Mouse (Mus musculus): ENCODE results near the gene Nrip2.
A peak's percentile ranks its signal among the peaks of the same experiment; 100 is the strongest.

Nrip2 gene

DNA sequence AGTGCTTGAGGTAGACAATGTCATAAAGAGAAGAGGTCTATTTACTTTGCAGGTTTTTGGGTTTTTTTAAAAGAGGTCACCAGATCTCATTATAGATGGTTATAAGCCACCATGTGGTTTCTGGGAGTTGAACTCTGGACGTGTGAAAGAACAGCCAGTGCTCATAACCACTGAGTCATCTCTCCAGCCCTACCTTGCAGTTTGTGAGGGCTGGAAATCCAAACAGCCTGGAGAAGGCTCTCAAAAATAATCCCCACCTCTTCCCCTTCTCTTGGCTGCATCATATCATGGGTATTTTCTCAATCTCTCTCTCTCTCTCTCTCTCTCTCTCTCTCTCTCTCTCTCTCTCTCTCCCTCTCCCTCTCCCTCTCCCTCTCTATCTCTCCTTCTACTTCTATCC, 8.4 kb upstream of the Nrip2 start:
- DNase-seq (ENCODE audit: extremely low spot score, low read depth, low spot score): no peak

GRCm38 (mm10) chr6:128397574-128398261, 1.4 kb upstream of the Nrip2 start:
- DNase-seq (ENCODE audit: extremely low spot score, low read depth, low spot score): no peak

DNA sequence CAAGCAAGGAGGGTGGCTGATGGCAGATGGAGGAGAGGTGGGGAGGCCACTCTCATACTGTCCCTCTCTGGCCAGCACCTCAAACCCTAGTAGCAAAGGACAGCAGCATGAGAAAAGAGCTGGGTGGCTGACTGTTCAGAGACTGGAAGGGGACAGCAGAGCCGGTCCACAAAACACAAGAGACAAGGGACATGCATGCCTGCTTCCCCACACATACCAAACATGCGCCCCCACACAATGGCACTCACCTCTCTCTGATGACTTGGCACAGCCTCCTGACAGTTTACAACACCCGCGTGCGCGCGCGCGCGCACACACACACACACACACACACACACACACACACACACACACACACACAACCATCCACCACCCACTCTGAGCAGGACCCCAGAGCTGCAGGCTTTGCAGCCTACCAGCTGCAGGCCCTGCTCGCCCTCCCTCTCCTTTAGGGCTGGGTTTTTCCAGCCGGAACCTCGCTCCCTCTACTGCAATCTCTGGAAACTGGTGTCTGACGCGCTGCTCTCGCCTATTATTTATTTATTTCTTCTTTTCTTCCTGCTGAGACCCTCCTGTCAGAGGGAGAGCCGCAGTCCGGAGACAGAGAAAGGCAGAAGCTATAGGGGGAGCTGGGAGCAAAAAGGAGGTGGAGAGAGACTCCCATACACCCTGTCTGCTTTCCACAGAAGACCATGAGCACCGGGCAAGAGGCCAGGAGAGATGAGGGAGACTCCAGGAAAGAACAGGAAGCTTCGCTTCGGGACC, 507 bp downstream of the Nrip2 start:
- no peak for DNase-seq (ENCODE audit: extremely low spot score, low read depth, low spot score)

- DNase-seq (ENCODE audit: extremely low spot score, low read depth, low spot score): no peak
These were observed 5.6 kb downstream of the Nrip2 start for GRCm38 (mm10) chr6:128404708-128405107.

- DNase-seq (ENCODE audit: extremely low spot score, low read depth, low spot score): no peak
These were observed 9.5 kb downstream of the Nrip2 start for GRCm38 (mm10) chr6:128408544-128409125.

DNA sequence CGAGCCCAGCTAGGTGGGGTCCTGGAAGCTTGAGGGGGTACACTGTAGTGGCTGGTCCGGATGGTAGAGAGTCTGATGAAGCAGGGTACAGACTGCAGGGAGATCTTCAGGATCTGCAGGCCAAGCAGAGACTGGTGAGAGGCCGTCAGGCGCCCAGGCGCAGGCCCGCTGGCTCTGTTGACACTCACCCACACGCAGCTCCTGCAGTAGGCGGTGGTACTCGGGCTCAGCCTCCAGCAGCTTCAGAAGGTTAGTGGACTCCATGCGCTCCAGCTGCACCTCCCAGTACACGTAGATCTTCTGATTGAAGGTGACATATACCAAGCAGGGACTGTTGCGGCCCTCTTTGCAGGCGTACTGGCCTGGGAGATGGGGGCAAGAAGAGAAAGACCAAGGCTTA, 11.2 kb downstream of the Nrip2 start:
- no peak for DNase-seq (ENCODE audit: extremely low spot score, low read depth, low spot score)

GRCm38 (mm10) chr6:128411115-128411514, 12.0 kb downstream of the Nrip2 start:
- peak; percentile 72 for DNase-seq (ENCODE audit: extremely low spot score, low read depth, low spot score)

- DNase-seq (ENCODE audit: extremely low spot score, low read depth, low spot score): no peak
These were observed 17.1 kb downstream of the Nrip2 start for GRCm38 (mm10) chr6:128416169-128416568.

GRCm38 (mm10) chr6:128418076-128418475, 19.0 kb downstream of the Nrip2 start:
- no peak for DNase-seq (ENCODE audit: extremely low spot score, low read depth, low spot score)

GRCm38 (mm10) chr6:128421036-128421435, 21.9 kb downstream of the Nrip2 start:
- DNase-seq (ENCODE audit: extremely low spot score, low read depth, low spot score): no peak

DNA sequence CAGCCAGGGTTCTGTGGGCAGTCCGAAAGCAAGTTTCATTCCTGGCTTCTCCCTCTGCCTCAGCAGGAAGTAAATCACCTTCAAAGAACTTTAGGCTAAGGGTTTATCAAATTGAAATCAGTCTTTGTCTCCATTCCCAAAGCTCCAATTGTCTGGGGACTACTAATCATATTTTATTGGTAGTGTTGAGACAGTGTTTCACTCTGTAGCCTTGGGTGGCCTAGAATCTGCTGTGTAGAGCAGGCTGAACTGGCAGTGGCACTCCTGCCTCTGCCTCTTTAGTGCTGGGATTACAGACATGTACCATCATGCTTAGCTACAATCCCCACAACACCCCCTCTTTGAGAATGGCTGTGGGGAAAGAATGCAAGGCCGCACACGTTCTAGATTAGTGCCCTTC, 22.4 kb downstream of the Nrip2 start:
- DNase-seq (ENCODE audit: extremely low spot score, low read depth, low spot score): no peak

- DNase-seq (ENCODE audit: extremely low spot score, low read depth, low spot score): no peak
These were observed 24.6 kb downstream of the Nrip2 start for GRCm38 (mm10) chr6:128423496-128424268.

DNA sequence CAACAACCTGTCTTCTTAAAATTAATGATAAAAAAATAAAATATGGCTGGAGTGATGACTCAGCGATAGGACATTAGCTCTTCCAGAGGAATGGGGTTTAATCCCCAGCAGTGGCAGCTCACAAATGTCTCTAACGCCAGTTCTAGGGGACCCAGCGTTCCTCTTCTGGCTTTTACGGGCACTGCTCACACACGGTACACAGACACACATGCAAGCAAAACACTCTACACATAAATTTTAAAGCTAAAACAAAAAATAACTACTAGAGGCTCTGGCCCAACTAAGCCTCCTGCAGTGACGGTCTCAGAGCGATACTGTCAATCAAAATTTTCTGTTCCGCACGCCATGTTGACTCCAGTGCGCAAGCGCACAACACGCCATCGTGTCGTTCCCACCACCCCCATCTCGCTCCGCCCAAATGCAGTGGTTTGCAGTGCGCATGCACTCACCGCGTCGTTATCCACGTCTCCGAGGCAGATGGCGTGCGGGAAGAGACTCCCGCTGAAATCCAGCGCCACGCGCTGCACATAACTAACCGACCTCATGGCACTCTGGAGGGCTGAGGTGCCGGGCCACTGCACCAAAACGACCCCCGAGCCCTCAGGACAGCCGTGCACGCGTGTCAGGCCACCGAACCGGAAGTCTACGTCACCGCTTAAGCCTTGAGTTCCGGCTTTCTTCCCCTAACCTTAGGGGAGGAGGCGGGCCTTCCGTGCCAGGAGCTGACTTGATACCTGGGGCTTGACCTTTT, 25.3 kb downstream of the Nrip2 start, which contains the start of gene Itfg2:
Gene Itfg2 (minus strand): TSS at position 663 of the 751 bp plus-strand sequence.
- peak; percentile 96 for DNase-seq (ENCODE audit: extremely low spot score, low read depth, low spot score)

DNA sequence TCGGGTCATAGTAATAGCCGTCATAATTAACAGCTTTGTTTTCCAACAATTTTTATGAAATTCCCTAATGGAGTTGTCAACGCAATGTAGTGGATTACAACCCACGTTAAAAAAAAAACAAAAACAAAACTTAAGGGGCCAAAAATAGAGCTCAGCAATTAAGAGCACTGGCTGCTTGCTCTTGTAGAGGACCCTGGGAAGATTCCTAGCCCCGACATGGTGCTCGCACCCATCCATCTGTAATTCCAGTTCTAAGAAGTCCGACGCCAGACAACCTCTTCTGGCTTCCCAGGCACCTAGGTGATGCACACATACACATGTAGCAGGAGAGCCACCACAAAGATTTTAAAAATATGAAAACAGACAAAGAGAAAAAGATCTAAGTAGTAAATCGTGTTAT, 25.9 kb downstream of the Nrip2 start:
- DNase-seq (ENCODE audit: extremely low spot score, low read depth, low spot score): no peak

DNA sequence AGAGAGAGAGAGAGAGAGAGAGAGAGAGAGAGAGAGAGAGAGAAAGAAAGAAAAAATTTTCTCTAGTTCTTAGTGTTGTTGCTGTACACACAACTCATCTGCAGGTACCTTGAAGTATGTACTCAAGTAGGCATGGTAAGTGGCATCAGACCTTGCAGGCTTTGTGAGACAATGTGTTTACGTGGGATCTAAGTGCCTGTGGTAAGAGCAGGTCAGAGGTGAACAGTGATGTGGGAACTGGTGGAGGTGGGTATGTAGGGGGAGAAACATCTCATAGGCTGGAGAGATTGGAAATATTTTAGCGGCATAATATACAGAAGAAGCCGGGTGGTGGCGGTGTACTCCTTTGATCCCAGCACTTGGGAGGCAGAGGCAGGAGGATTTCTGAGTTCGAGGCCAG, 28.5 kb downstream of the Nrip2 start:
- no peak for DNase-seq (ENCODE audit: extremely low spot score, low read depth, low spot score)

DNA sequence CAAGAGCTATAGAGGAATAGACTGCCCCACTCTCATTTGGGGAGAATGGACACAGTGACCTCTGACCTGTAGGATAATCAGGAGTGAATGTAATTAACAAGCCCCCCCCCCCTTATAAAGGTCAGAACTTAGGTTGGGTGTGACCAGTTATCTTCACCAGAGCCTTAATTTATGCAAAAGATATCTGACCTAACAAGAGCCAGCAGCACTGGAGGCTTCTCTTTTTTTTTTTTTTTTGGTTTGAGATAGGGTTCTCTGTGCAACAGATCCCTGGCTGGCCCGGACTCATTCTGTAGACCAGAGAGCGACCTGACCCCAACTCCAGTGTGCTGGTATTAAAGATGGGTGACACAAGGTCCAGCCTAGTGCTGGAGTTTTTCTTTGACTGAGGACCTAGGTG, 30.2 kb downstream of the Nrip2 start:
- no peak for DNase-seq (ENCODE audit: extremely low spot score, low read depth, low spot score)

- DNase-seq (ENCODE audit: extremely low spot score, low read depth, low spot score): no peak
These were observed 30.7 kb downstream of the Nrip2 start for GRCm38 (mm10) chr6:128429826-128430225.

DNA sequence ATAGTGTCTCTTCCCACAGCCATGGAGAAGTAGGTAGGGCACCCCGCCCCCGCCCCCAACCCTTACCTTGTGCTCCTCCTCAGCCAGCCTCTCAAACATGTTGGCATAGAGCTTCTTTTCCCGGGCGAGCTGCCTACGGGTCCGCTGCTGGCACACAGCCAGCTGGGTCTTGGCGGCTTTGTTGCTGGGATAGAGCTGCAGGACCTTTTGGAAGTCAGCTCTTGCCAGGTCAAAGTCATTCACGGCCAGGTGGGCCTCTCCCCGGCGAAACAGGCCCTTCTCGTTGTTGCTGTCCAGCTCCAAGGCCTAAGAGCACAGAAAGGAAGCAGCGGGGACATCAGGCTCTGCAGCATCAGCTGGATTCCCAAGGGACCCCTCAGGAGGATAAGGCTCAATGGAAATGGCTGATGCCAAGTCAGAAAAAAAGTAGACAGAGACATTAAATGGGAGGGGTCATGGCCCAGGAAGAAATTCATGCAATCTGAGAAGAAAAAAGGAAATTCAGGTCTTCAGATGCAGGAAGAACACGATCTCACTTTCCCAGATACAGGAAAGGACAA, 33.3 kb downstream of the Nrip2 start:
- no peak for DNase-seq (ENCODE audit: extremely low spot score, low read depth, low spot score)

- no peak for DNase-seq (ENCODE audit: extremely low spot score, low read depth, low spot score)
These were observed 34.5 kb downstream of the Nrip2 start for GRCm38 (mm10) chr6:128433566-128433965.

DNA sequence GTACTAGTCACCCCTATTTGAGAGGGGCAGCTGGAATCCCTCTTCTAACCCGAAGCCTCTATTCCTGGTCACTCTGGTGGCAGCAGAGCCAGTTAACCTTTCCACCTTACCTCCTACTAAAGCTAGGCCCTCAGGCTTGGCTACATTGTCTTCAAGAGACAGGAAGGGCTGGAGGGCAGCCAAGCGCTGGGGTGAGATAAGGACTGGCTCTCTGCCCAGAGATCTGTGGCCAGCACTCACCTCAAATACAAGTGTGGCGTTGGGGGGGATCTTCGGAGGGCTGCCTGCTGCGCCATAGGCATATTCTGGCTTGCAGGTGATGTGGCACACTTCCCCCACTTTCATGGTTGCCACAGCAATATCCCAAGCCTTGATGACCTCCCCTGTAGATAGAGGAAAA, 36.4 kb downstream of the Nrip2 start:
- DNase-seq (ENCODE audit: extremely low spot score, low read depth, low spot score): no peak
